Mouse (Mus musculus) megakaryocyte, embryonic 14.5 days (primary cell): ENCODE measurements at regions not wholly inside any gene's neighbourhood (a gene's known extent, or its start where the extent isn't known, plus 50 kb on each side); places are given as distances from the start of the nearest gene placed in this dataset.
A peak's percentile ranks its signal among the peaks of the same experiment; 100 is the strongest.

Experiments used
- H3K27me3 ChIP-seq: replicated peaks from 2 replicates; pipeline ENCODE3; 2012; ENCODE audit warnings: inconsistent platforms
- H3K36me3 ChIP-seq: replicated peaks from 2 replicates; pipeline ENCODE3; 2012; ENCODE audit warnings: low read length, inconsistent platforms, mixed read lengths
- H3K4me1 ChIP-seq: 2 replicates; pipeline ENCODE4 v1.6.1; 2012; ENCODE audit warnings: inconsistent platforms
- H3K4me3 ChIP-seq: replicated peaks from 2 replicates; pipeline ENCODE3; 2012; ENCODE audit warnings: moderate library complexity, mild to moderate bottlenecking, inconsistent platforms
- H3K9me3 ChIP-seq: 2 replicates; pipeline ENCODE4 v1.6.1; 2012; ENCODE audit warnings: inconsistent platforms
- FLI1 ChIP-seq: IDR thresholded peaks from 2 replicates; pipeline ENCODE4 v1.6.1; 2012; ENCODE audit warnings: low read length, inconsistent platforms, mixed read lengths
- GATA1 ChIP-seq: IDR thresholded peaks from 3 replicates; pipeline ENCODE4 v1.6.1; 2012; ENCODE audit warnings: mixed read lengths, low read length, inconsistent platforms, borderline replicate concordance

DNA sequence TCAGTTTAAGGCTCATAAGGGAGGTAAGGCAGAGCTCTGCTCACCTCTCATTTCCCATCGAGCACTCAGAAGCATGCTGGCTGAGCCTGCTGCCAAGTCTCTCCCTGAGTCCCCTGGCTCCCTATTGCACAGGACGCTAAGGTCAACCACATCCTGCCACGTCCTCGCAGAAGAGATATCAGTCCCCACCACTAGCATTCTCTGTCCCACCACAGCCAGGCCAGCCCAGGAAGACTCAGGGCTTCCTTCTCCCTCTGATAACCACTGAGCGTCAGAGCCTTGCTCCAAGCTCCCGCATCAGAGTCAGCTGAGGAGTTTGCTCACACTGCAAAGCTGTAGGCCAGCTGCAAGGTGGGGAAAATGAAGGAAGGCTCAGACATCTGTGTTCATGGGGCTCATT, 248.2 kb downstream of the Rplp1 start:
- Histone ChIP-seq H3K4me1 (peaks cover 90% of the 10 kb centered on the region), H3K4me3 (peak overlapping the region; percentile 77), H3K36me3 (no peaks in the 10 kb centered on the region), H3K27me3 (peaks cover 77% of the 10 kb centered on the region), H3K9me3 (peaks cover 3% of the 10 kb centered on the region; the same call in 1 of the 2 replicates)
- TF ChIP-seq GATA1, result peak; percentile 93; the same call in 2 of the 3 replicates
- peak; percentile 50; the same call in 1 of the 2 replicates for TF ChIP-seq FLI1

DNA sequence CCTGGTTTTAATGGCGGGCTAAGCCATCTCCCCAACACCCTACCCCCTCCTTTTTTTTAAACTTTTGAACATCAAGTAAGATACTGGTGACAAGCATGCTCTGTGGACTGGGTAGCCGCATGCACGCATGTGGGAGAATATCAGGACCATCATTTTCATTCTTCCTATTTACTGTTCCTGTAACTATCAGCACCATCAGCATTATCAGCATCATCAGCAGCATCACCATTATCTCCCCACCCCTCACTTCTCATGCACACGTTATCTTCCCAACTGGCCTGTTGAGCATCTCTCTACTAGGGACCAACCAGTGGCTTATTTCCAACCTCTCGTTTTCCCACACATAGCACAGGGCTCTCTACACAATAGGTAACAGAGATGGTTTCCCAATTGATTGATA, 249.1 kb downstream of the Rplp1 start:
- no peak for TF ChIP-seq GATA1
- peaks cover 87% of the 10 kb centered on the region for H3K4me1 ChIP-seq
- peaks cover 77% of the 10 kb centered on the region for H3K27me3 ChIP-seq
- H3K4me3 ChIP-seq, result no peak overlapping the region
- H3K9me3 ChIP-seq, result no peaks in the 10 kb centered on the region
- H3K36me3 ChIP-seq, result no peaks in the 10 kb centered on the region

DNA sequence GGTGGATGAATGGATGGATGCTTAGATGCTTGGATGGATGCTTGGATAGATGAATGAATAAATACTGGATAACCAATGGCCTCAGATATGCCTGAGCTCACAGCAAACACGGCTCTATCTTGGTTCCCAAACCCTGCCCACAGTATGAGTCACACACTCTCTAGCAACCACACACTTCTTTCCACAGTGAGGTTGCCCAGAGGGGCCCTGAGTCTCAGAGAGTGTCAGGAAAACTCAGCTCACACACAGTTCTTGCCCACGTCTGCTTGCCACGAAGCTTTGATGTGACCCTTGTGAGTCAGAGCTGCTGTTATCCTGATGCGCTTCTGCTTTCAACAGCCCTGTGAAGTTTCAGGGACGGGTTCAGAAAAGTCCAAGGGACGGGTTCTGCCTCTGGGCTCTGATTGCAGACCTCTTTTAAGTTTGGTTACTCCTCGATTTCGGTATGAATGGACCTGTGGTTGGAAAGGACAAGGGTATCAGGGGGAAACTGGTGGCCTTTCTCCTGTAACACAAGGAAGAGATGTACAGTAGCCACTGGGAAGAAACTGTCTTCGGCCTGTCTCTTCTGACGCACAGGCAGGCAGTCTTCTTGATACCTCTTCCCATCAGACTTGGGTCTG, 250.2 kb downstream of the Rplp1 start:
- peak overlapping the region; percentile 29 for H3K4me3 ChIP-seq
- H3K27me3 ChIP-seq, result peaks cover 77% of the 10 kb centered on the region
- peaks cover 87% of the 10 kb centered on the region for H3K4me1 ChIP-seq
- 0 out of 2 replicates have a peak, but pooled peaks cover 2% of the 10 kb centered on the region for H3K9me3 ChIP-seq
- H3K36me3 ChIP-seq, result no peaks in the 10 kb centered on the region
- TF ChIP-seq GATA1 (no peak), FLI1 (no peak)

DNA sequence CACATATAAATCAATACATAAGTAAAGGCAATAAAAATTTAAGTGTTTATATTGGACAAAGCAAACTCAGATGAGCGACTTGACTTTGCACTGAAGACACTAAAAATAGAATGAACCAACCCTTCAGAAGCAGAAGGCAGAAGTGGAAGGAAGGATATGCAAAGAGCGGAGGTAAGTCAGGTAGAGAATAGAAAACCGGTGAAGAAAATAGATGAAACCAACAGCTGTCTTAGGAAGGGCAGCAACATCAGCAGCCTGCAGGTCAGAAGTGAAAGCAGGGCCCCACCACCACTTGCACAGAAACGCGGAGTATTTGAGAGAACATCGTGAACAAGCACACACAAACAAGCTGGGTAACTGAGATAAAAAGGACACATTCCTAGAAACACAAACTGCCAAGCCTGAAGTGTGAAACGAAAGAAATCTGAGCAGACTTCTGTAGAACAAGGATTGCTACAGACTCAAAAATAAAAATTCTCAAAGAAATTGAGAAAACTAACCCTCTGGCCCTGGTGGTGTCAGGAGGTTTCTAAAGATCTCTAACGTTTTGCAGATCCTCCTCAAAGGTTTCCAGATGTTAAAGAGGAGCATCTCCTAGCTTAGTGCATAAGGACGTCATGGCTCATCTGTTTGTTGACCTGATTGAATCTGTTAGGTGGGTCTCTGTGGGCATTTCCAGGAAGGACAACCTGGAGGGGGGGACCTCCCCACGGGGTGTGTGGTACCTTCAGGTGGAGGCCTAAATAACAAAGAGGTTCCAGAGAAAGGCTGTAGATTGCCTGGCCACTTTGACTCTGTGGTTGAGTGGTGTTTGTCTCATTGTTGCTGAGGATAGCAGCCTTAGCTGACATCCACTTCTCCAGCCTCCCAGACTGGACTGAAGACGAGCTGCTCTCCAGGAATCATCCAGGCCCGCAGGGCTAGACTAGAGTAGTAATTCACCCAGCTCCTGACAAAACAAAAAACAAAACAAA, 252.0 kb downstream of the Rplp1 start:
- H3K27me3 ChIP-seq, result peaks cover 82% of the 10 kb centered on the region
- H3K4me1 ChIP-seq, result peaks cover 70% of the 10 kb centered on the region
- peak overlapping the region; percentile 77 for H3K4me3 ChIP-seq
- no peaks in the 10 kb centered on the region for H3K36me3 ChIP-seq
- no peak for TF ChIP-seq GATA1
- TF ChIP-seq FLI1, result no peak
- H3K9me3 ChIP-seq, result 0 out of 2 replicates have a peak, but pooled peaks cover 2% of the 10 kb centered on the region

DNA sequence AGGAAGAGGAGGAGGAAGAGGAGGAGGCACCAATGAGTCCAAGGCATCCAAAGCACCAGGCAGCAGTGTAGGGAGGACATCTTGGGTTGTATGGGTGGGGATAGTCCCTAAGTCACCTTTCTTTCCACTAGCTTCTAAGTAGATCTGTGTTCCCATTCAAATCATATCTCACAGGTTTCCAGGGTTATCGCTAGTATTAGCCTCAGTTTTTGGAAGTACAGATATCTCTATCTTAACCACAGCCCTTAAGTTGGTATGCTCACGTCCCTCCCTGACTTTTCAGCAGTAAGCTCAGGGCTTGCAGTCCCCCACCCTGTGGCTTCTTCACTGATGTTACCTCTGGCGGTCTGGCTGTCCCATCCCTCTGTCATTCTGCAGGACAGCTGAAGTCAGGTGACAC, 254.2 kb downstream of the Rplp1 start:
- Histone ChIP-seq H3K4me3 (peak overlapping the region; percentile 59), H3K9me3 (0 out of 2 replicates have a peak, but pooled peaks cover 2% of the 10 kb centered on the region), H3K27me3 (peaks cover 91% of the 10 kb centered on the region), H3K4me1 (peaks cover 48% of the 10 kb centered on the region), H3K36me3 (no peaks in the 10 kb centered on the region)
- TF ChIP-seq GATA1, result no peak
- no peak for TF ChIP-seq FLI1

DNA sequence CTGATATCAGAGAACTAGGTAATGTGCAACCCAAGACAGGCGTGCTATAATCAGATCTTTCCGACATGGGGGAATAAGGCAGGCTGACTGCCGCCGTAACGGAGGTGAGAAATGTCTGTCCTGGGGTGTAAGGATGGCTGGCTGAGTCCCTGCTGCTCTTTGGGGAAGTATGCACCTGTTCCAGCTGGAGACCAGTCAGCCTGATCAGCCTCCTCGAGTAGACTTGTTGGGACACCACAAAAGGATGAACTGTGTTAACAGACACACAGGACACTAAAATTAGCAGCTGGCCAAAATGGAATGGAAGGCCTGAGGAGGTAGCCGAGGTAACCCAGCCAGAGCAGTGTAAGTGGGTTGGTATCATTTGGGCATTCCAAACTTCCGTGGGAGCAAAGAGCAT, 256.3 kb downstream of the Rplp1 start:
- Histone ChIP-seq H3K36me3 (no peaks in the 10 kb centered on the region), H3K27me3 (peaks cover 90% of the 10 kb centered on the region), H3K4me1 (peaks cover 30% of the 10 kb centered on the region), H3K9me3 (0 out of 2 replicates have a peak, but pooled peaks cover 2% of the 10 kb centered on the region), H3K4me3 (no peak overlapping the region)
- TF ChIP-seq FLI1, result no peak
- TF ChIP-seq GATA1, result no peak

DNA sequence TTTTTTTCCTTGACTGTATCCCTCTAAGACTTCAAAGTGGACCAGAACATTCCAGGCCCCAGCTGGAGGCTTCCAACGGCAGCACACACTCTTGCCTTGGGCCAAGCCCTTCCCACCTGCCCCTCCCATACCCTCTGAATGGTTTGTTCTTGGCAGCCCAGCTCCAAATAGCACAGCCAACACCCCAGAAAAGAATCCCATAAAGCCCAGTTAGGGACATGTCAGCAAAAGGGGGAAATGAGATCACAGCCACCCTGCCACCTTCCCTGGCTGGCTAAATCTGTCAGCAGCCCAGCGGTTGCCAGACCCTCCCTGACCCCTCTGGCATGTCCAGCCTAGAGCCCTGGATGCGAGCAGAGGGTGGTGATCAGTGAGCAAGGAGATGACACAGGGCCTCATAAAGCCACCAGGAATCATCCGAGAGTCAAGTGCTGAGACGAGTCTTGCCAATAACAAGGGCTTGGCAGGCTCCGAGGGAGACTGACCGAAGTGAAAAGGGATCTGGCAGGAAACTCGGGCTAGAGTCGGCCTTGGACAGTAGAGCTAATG, 258.8 kb downstream of the Rplp1 start:
- Histone ChIP-seq H3K9me3 (peaks cover 3% of the 10 kb centered on the region; the same call in 1 of the 2 replicates), H3K4me3 (no peak overlapping the region), H3K36me3 (no peaks in the 10 kb centered on the region), H3K4me1 (peaks cover 14% of the 10 kb centered on the region), H3K27me3 (peaks cover 96% of the 10 kb centered on the region)
- TF ChIP-seq GATA1 (no peak), FLI1 (no peak)

DNA sequence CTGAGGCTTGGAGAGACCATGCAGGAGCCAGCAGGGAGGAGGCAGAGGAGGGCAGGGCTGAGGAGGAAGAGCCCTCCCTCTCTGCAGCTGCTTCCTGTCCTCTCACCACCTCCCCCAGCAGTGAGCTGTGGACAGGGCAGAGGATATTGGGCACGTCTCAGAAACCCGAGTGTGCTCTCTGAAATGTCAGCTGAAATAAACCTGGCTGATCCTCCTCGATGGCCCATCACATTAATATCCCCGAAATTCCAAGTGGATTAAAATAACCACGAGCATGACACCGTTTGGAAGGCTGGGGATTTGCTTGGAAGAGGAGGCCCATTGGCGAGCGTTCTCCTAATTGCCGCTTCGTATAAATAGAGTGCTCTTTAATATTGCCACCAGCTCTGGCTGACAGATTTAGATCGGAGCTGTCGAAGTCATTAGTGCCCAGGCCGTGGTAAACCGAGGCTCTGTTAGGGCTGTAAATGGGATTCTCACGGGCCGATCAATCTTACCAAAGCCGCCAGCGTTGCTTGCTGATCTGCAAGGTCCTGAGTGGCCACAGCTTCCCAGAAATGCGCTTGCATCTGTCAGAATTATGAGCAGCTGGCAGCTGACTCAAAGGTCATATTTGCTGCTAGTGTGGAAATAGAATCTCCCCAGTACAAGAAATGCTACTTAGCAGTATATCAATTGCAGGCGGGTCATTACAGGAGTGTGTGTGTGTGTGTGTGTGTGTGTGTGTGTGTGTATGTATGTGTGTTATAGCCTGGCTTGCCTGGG, 268.5 kb downstream of the Rplp1 start:
- Histone ChIP-seq H3K9me3 (peaks cover 42% of the 10 kb centered on the region), H3K36me3 (no peaks in the 10 kb centered on the region), H3K4me3 (peak overlapping the region; percentile 50), H3K4me1 (peaks cover 4% of the 10 kb centered on the region), H3K27me3 (peaks cover 90% of the 10 kb centered on the region)
- TF ChIP-seq GATA1, result no peak

DNA sequence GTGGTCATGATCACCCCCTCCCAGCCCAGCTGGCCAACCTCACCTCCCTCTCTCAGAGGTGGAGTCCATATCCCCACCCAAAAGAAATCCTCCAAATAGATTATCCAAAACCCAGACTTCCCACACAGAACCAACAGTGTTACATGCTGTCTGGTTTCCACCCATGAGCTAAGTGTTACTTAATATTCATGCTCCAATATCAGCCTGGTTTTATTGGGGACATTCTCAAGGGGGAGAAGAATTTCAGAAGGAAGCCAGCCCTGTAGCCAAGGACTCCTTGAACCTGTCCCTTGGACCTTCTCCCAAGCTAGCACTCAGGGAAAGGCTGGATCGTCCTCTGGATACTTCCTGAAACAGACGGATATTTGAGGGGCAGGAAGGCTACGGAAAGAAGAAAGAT, 268.6 kb downstream of the Tle3 start:
- peaks cover 4% of the 10 kb centered on the region for H3K4me1 ChIP-seq
- peaks cover 29% of the 10 kb centered on the region for H3K9me3 ChIP-seq
- TF ChIP-seq FLI1 (no peak), GATA1 (no peak)
- H3K4me3 ChIP-seq, result no peak overlapping the region
- peaks cover 94% of the 10 kb centered on the region for H3K27me3 ChIP-seq
- H3K36me3 ChIP-seq, result no peaks in the 10 kb centered on the region

DNA sequence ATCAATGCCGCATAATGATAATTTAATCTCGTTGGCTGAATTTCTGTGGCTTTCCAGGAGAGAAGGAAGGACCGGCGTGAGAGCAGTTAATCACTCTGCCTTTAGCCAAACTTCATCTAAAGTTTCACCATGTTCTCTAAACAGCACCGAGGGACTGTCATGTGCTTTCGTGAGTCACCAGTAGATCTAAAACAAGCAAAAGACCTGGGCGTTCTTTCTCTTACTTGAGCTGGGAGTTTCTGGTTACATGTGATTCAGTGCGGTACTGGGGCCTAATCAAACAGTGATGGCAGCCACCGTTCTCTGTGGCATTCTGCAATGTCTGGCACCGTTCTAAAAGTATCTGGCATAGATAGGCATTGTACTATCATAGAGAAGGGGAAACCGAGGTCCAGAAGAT, 266.7 kb downstream of the Tle3 start:
- H3K4me3 ChIP-seq, result no peak overlapping the region
- peaks cover 20% of the 10 kb centered on the region for H3K9me3 ChIP-seq
- no peaks in the 10 kb centered on the region for H3K36me3 ChIP-seq
- H3K27me3 ChIP-seq, result peaks cover 96% of the 10 kb centered on the region
- TF ChIP-seq GATA1, result no peak
- no peaks in the 10 kb centered on the region for H3K4me1 ChIP-seq
